Mouse (Mus musculus): ENCODE results near the gene St6galnac6.

Gene St6galnac6

GRCm38 (mm10) chr2:32585149-32585714, 14.3 kb upstream of the St6galnac6 start:
- ATAC-seq (ENCODE audit: low TSS enrichment) = no peak

- ATAC-seq (ENCODE audit: low TSS enrichment) = peak; percentile 66
Measured at GRCm38 (mm10) chr2:32586871-32587351, 12.6 kb upstream of the St6galnac6 start, which contains the start of gene St6galnac4. Gene St6galnac4, plus strand, starts transcription at chr2:32587095.

GRCm38 (mm10) chr2:32587731-32588321, 11.7 kb upstream of the St6galnac6 start:
- ATAC-seq (ENCODE audit: low TSS enrichment) = no peak

GRCm38 (mm10) chr2:32589213-32589795, 10.2 kb upstream of the St6galnac6 start:
- ATAC-seq (ENCODE audit: low TSS enrichment) = peak; percentile 44

DNA sequence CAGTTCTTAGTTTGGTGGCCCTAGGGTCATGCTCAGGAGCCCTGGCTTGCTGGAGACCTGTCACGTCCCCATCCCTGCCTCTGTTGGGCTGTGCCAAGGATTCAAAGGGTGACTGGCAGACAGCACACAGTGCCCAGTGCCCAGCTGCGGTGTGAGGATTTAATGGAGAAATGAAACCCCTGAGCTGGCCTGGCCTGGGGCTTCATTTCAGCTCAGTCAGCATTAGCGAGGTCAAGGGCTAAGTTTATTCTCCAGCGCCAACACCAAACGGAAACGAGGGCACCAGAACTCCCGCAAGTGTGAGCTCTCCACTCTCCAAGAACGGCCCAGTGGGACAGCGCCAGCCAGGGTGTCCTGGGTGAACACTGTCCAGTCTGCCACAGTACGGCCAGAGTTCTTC, 9.3 kb upstream of the St6galnac6 start:
- ATAC-seq (ENCODE audit: low TSS enrichment) = no peak

DNA sequence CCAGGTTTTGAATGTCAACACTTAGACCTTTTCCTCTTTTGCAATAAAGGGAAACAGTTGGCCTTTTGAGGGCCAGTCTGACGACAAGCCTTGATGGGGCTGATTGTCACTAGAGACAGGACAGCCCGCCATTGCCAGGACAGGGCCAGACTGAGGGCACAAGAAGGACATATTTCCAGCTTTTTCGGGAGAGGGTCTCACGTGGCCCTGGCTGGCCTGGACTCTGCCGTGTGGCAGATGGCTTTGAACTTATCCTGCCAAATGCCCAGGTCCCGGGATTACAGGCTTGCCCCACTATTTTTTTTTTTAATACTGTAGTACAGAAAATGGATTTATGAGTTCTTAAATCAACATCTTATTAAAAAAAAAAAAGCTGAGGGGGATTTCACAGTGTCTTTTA, 8.3 kb upstream of the St6galnac6 start:
- no peak for ATAC-seq (ENCODE audit: low TSS enrichment)

DNA sequence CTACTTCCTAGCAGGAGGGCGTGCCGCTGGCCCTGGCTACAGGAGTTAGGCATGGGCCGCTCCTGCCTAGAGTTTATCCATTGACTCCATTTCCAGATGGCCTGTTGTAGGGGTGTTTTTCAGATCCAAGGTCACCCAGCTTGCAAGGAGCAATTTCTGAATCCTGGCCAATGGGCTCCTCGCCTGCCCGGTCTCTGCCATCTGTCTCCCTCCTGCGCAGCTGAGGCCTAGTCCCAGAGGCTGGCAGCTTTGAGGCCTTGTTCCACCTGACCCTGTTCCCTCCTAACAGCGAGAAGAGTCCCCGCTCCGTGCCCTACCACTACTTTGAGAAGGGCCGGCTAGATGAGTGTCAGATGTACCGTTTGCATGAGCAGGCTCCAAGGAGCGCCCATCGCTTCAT, 2.8 kb upstream of the St6galnac6 start:
- no peak for ATAC-seq (ENCODE audit: low TSS enrichment)

DNA sequence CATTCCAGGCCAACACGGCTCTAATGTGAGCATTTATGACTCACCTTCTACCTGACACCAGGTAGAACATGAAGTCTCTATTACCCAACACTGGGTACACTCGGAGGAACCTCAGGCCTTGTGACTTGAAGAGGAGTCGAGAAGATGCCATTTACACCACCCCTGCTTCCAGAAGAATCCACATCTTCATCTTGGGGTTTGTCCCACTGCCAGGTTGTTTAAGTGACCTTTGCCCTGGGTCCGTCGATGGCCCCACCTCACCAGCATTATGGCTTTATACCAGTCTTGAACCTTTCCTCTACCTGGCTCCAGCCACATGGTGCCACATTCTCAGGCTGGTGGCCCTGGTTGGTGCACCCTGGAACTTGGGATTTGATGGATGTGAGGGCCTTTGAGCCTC, 2.3 kb upstream of the St6galnac6 start:
- ATAC-seq (ENCODE audit: low TSS enrichment) = no peak

DNA sequence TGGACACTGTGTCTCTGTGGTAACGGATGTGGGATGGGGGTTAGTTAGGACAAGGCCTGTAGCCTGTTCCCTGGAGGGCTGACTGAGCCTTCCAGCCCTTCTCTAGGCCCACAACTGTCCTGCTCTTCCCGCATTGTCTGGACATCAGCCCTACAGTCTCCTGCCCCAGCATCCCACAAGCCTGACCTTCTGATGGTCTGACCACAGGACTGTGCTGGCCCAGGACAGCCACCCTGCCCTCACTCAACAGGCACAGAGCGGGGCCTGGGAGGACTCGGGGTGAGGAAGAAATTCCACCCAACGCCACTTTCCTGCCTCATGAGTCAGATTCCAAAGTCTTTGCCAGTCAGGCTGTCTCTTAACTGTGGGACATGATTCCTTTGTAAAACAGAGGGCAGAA, 1.8 kb upstream of the St6galnac6 start:
- no peak for ATAC-seq (ENCODE audit: low TSS enrichment)

GRCm38 (mm10) chr2:32598506-32598905, 1.0 kb upstream of the St6galnac6 start:
- ATAC-seq (ENCODE audit: low TSS enrichment) = no peak

GRCm38 (mm10) chr2:32601417-32602065, 2.0 kb downstream of the St6galnac6 start:
- ATAC-seq (ENCODE audit: low TSS enrichment) = no peak

GRCm38 (mm10) chr2:32602600-32603054, 3.1 kb downstream of the St6galnac6 start:
- peak; percentile 48 for ATAC-seq (ENCODE audit: low TSS enrichment)

DNA sequence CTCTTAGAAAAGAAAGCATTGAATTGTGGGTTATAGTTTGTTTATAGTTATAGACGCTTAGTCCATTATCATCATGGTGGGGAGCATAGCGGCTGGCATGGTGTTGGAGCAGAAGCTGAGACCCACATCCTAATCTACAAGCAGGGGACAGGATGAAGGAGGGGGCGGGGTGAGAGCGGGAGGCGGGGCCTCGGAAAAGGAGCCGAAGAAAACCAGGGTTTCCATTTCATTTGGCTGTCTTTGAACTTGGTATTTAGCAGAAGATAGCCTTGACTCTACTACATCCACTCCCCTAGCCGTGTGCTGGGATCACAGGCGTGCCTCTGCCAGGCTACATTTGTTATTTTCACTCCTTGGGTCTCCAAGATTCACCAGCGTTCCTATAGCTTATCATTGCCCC, 5.1 kb downstream of the St6galnac6 start:
- no peak for ATAC-seq (ENCODE audit: low TSS enrichment)

- ATAC-seq (ENCODE audit: low TSS enrichment) = peak; percentile 72
Measured at GRCm38 (mm10) chr2:32606161-32607142, 6.9 kb downstream of the St6galnac6 start.

DNA sequence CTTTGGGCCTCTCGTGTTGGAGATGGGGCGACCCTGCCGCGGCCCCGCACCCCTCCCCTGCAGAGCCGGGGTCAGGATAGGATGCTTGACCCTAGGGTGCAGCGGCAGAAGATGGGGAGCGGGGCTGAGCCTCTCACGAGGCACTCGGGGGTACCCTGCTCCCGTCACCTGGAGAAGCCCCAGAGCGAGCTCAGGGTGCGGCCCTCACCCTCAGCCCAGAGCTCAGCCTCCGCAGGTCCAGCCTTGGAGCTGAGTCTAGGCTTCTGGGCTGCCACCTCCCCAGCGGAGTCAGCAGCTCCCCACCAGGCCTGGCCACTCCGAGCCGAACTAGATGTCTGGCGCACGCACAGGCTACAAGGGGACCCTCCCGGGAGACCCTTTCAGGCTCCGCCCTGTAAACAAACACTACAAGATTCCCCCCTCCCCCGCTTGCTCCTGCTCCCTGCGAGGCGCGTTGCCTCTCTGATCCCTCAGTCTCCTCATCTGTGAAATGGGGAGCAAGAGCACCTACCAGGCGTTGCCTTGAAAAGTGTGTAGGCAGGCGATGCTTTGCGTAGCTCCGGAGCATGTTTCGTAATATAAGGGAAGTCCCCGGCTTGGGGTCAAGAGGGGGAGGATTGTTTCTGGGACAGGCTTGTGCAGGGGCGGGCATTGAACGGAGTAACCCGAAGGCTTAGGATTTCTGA, 7.9 kb downstream of the St6galnac6 start:
- peak; percentile 14; the same call in 1 of the 2 replicates for ATAC-seq (ENCODE audit: low TSS enrichment)

GRCm38 (mm10) chr2:32608141-32608777, 8.8 kb downstream of the St6galnac6 start:
- 0 out of 2 replicates have a peak, but pooled peaks have one; percentile 21 for ATAC-seq (ENCODE audit: low TSS enrichment)

DNA sequence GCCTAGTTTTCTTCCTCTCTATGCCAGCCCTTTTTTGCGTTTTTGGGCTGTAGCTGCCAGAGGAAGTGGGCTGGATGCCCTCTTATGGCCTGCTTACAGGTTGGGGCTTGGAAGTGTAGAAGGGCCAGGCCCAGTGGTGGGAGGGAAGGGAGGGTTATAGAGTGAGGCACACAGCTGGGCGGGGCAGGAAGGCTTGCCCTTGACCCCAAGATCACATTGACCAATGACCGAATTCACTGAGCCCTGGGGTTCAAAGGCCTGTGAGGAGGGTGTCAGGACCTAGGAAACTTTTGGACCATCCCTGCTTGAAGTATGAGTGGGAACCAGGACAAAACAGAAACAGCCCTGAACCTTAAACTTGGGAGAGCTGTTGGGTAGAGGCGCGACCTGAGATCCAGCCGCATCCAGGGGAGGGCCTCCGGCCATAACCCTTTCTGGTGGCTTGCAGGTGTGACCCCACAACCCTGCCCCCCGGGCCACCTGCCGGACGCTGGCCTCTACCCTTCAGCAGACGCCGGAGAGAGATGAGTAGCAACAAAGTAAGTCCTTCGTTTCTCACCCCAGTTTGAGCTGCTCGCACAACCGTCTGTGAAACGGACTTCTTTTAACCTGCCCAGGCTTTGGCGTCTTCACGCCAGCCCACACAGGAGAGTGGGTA, 9.4 kb downstream of the St6galnac6 start:
- ATAC-seq (ENCODE audit: low TSS enrichment) = no peak

DNA sequence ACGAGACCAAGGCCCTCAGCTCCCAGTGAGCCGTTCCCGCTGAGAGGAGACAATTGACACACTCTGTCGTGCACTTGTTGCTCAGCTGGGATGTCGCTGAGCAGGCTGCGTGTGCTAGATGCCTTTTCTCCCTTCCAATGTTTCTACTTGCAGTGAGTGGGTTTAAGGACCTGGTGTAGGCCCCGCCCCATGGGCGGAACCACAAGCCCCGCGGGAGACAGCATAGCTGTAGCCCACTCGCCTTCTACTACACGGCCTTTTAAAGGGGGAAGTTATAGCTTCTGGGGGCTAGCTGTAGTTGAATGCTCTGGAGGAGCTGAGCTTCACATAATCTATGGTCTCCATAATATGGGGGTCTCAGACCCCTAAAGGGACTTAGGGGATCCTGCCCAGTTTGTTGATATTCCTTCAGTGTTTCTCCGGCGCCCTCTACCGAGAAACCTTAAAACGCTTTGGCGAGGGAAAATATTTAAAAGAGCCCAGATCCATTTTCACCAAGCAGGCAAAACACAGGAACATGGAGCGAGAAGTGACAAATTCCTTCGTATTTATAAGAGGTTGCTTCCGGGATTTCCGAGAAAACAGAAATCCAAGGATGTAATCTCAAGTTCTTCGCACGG, 11.2 kb downstream of the St6galnac6 start:
- peak; percentile 21; the same call in 1 of the 2 replicates for ATAC-seq (ENCODE audit: low TSS enrichment)

DNA sequence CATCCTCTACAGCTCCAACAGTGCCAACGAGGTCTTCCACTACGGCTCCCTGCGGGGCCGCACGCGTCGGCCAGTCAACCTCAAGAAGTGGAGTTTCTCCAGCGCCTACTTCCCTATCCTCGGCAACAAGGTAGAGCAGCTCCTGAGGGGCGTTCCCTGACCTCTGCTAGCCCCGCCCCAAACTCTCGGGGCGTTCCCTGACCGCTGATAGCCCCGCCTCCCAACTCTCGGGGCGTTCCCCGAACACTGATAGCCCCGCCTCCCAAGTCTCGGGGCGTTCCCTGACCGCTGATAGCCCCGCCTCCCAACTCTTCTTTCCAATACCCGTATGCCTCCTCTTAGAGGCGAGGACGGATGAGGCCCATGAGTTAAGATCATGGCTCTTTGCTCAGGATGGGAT, 12.8 kb downstream of the St6galnac6 start:
- no peak for ATAC-seq (ENCODE audit: low TSS enrichment)
